Mouse (Mus musculus) embryonic stem cell, embryonic (primary cell): ENCODE data around the gene Cd320.

Source experiments
- CTCF ChIA-PET, 4 experiments: fragments of 300-600 bp in 2 of 4; fragments of 350-600 bp in 2 of 4; sonication (Branson Sonifier 250); formaldehyde crosslinking; loops; one replicate each; lab custom pipeline; 2022; ENCODE audit warnings: inconsistent platforms in 2 of 4; lab: Charles Lee
- POLR2A ChIA-PET, 4 experiments: fragments of 300-600 bp in 2 of 4; fragments of 350-600 bp in 2 of 4; sonication (Branson Sonifier 250); formaldehyde crosslinking; loops; one replicate each; lab custom pipeline; 2022; ENCODE audit warnings: antibody characterized with exemption in 4 of 4, inconsistent platforms in 1 of 4; lab: Charles Lee

Gene Cd320

GRCm38 (mm10) chr17:33898193-33898592, 55.3 kb downstream of the Cd320 start:
- POLR2A ChIA-PET = interaction anchor here (0.6 to 11.0 kb wide), 16 partner anchors 10 to 73 kb away, joined by 3 to 258 read pairs (median 5); partner anchors contain the start of genes Tapbp (in 4 of the 4), Zbtb22 (in 4 of the 4), Daxx (in 3 of the 4) and B3galt4 (in 1 of the 4)
- CTCF ChIA-PET = interaction anchor here in 3 of 4 experiments (0.6 to 3.7 kb wide), 11 partner anchors 11 to 86 kb away, joined by 3 to 29 read pairs (median 9); partner anchors contain the start of genes Tapbp (in 2 of the 3), Zbtb22 (in 2 of the 3), B3galt4 (in 1 of the 3) and Daxx (in 1 of the 3)
